Mouse (Mus musculus) mammary gland, adult 2 months (tissue): ENCODE measurements around the gene Brap. TPM values are rescaled to one million over a fixed set of nuclear protein-coding genes. Genes with fewer than 3 reads are reported as not detected.

Experiments
- polyA plus RNA-seq: library from polyadenylated mRNA; depleted of rRNA; stranded (reverse); fragments of >200 nt; gene quantifications from 2 replicates; pipeline ENCODE4 v1.2.3, GENCODE M21; 2012; ENCODE audit warnings: low replicate concordance; rRNA removed

Gene Brap
- 21.4 and 27.2 TPM in 2 replicates for polyA plus RNA-seq

GRCm38 (mm10) chr5:121660059-121660896 lies at the start of gene Brap, which contains the start of gene Acad10:
Gene Brap, plus strand, starts transcription at chr5:121660563.
Gene Acad10, minus strand, starts transcription at chr5:121660514.

GRCm38 (mm10) chr5:121618592-121619513 lies 41.5 kb upstream of the Brap start, which contains the start of gene Acad12:
Gene Acad12, minus strand, starts transcription at chr5:121618938.

GRCm38 (mm10) chr5:121711174-121711927 lies 51.0 kb downstream of the Brap start, which contains the start of gene Atxn2:
Gene Atxn2, plus strand, starts transcription at chr5:121711337.

Other genes with a start within 250 kb of the Brap start
- 5.0 and 5.9 TPM in 2 replicates for gene Tmem116, start 208.7 kb upstream of the Brap start, polyA plus RNA-seq
- 33.2 and 36.1 TPM in 2 replicates for gene Erp29, start 208.1 kb upstream of the Brap start, polyA plus RNA-seq
- not detected in 2 replicates for gene Adam1b, start 157.1 kb upstream of the Brap start, polyA plus RNA-seq
- gene Adam1a, start 115.1 kb upstream of the Brap start, polyA plus RNA-seq: 3.5 and 4.6 TPM in 2 replicates
- gene Gm42878, start 115.1 kb upstream of the Brap start, polyA plus RNA-seq: 0.53 TPM in 1 of 2 replicates, not detected in the other
- 20.2 and 45.8 TPM in 2 replicates for gene Mapkapk5, start 114.7 kb upstream of the Brap start, polyA plus RNA-seq
- gene Aldh2, start 66.7 kb upstream of the Brap start, polyA plus RNA-seq: 766 and 1,278 TPM in 2 replicates
- gene Acad12, start 41.6 kb upstream of the Brap start, polyA plus RNA-seq: 12.6 and 41.3 TPM in 2 replicates
- gene Acad10, start within 50 bp of the Brap start, polyA plus RNA-seq: 11.9 and 15.8 TPM in 2 replicates
- gene Atxn2, start 50.8 kb downstream of the Brap start, polyA plus RNA-seq: 113 and 128 TPM in 2 replicates
- gene Sh2b3, start 177.1 kb downstream of the Brap start, polyA plus RNA-seq: 35.4 and 156 TPM in 2 replicates
- gene Pheta1, start 188.4 kb downstream of the Brap start, polyA plus RNA-seq: 12.7 and 19.8 TPM in 2 replicates